Mouse (Mus musculus) thymus, adult 18-20 months (tissue): ENCODE results near the gene Cog1.

Experiments
- DNase-seq, 2 experiments: peaks; one replicate each; pipeline ENCODE4 v3.0.0; 2022; ENCODE audit warnings: mixed read lengths in 2 of 2

Gene Cog1

GRCm38 (mm10) chr11:113648690-113649352 is at the start of gene Cog1:
Gene Cog1, plus strand, starts transcription at chr11:113649169.
- DNase-seq, result no peak

GRCm38 (mm10) chr11:113600526-113601245 is 48.3 kb upstream of the Cog1 start:
- DNase-seq, result no peak

- no peak for DNase-seq
Measured at GRCm38 (mm10) chr11:113601616-113602343, 47.2 kb upstream of the Cog1 start.

- no peak for DNase-seq
Measured at GRCm38 (mm10) chr11:113607556-113607955, 41.4 kb upstream of the Cog1 start.

- DNase-seq, result no peak
Measured at GRCm38 (mm10) chr11:113609581-113609980, 39.4 kb upstream of the Cog1 start.

GRCm38 (mm10) chr11:113610266-113610665 is 38.7 kb upstream of the Cog1 start:
- no peak for DNase-seq

- no peak for DNase-seq
Measured at GRCm38 (mm10) chr11:113611112-113611646, 37.8 kb upstream of the Cog1 start.

- DNase-seq, result peak; percentile 59 to 69
Measured at GRCm38 (mm10) chr11:113611664-113612611, 37.0 kb upstream of the Cog1 start.

- peak; percentile 48 to 71 for DNase-seq
Measured at GRCm38 (mm10) chr11:113614476-113614875, 34.5 kb upstream of the Cog1 start.

GRCm38 (mm10) chr11:113617132-113617911 is 31.6 kb upstream of the Cog1 start:
- DNase-seq, result peak; percentile 34 to 61

GRCm38 (mm10) chr11:113618303-113618671 is 30.7 kb upstream of the Cog1 start:
- DNase-seq, result no peak

GRCm38 (mm10) chr11:113618672-113619419 is 30.1 kb upstream of the Cog1 start, which contains the start of gene Sstr2:
Gene Sstr2, plus strand, starts transcription at chr11:113619342.
- peak; percentile 68 to 69 for DNase-seq

- DNase-seq, result no peak
Measured at GRCm38 (mm10) chr11:113619420-113620080, 29.4 kb upstream of the Cog1 start.

GRCm38 (mm10) chr11:113621001-113621400 is 28.0 kb upstream of the Cog1 start:
- DNase-seq, result no peak

GRCm38 (mm10) chr11:113622028-113622427 is 26.9 kb upstream of the Cog1 start:
- DNase-seq, result no peak

- no peak for DNase-seq
Measured at GRCm38 (mm10) chr11:113625437-113625836, 23.5 kb upstream of the Cog1 start.

- no peak for DNase-seq
Measured at GRCm38 (mm10) chr11:113627785-113628184, 21.2 kb upstream of the Cog1 start.

- DNase-seq, result no peak
Measured at GRCm38 (mm10) chr11:113630642-113631041, 18.3 kb upstream of the Cog1 start.

GRCm38 (mm10) chr11:113631302-113631701 is 17.7 kb upstream of the Cog1 start:
- DNase-seq, result no peak

GRCm38 (mm10) chr11:113631862-113632261 is 17.1 kb upstream of the Cog1 start:
- DNase-seq, result no peak
